Mouse (Mus musculus) megakaryocyte, embryonic 14.5 days (primary cell): ENCODE data around the gene Prdm15. TPM values are rescaled to one million over a fixed set of nuclear protein-coding genes. Genes with fewer than 3 reads are reported as not detected.

Source experiments
- H3K27me3 ChIP-seq: replicated peaks from 2 replicates; pipeline ENCODE3; 2012; ENCODE audit warnings: inconsistent platforms
- H3K36me3 ChIP-seq: replicated peaks from 2 replicates; pipeline ENCODE3; 2012; ENCODE audit warnings: low read length, inconsistent platforms, mixed read lengths
- H3K4me1 ChIP-seq: 2 replicates; pipeline ENCODE4 v1.6.1; 2012; ENCODE audit warnings: inconsistent platforms
- H3K4me3 ChIP-seq: replicated peaks from 2 replicates; pipeline ENCODE3; 2012; ENCODE audit warnings: moderate library complexity, mild to moderate bottlenecking, inconsistent platforms
- H3K9me3 ChIP-seq: 2 replicates; pipeline ENCODE4 v1.6.1; 2012; ENCODE audit warnings: inconsistent platforms
- FLI1 ChIP-seq: IDR thresholded peaks from 2 replicates; pipeline ENCODE4 v1.6.1; 2012; ENCODE audit warnings: low read length, inconsistent platforms, mixed read lengths
- GATA1 ChIP-seq: IDR thresholded peaks from 3 replicates; pipeline ENCODE4 v1.6.1; 2012; ENCODE audit warnings: mixed read lengths, low read length, inconsistent platforms, borderline replicate concordance
- polyA plus RNA-seq: library from polyadenylated mRNA; stranded (reverse); fragments of >175 nt; gene quantifications from 2 replicates; pipeline ENCODE4 v1.2.3, GENCODE M21; 2012; ENCODE audit warnings: low replicate concordance; ENCODE audit not compliant: insufficient read depth

Gene Prdm15
- polyA plus RNA-seq, 1 experiment, result 0.68 TPM

GRCm38 (mm10) chr16:97869193-97870102 lies 17.8 kb upstream of the Prdm15 start:
- TF ChIP-seq FLI1, result no peak
- TF ChIP-seq GATA1, result no peak
- H3K4me3 ChIP-seq, result no peak overlapping the region
- H3K36me3 ChIP-seq, result peaks cover 84% of the 10 kb centered on the region
- H3K4me1 ChIP-seq, result no peaks in the 10 kb centered on the region
- no peaks in the 10 kb centered on the region for H3K27me3 ChIP-seq
- H3K9me3 ChIP-seq, result no peaks in the 10 kb centered on the region

GRCm38 (mm10) chr16:97863932-97864467 lies 12.3 kb upstream of the Prdm15 start:
- TF ChIP-seq FLI1 (no peak), GATA1 (no peak)
- Histone ChIP-seq H3K4me1 (peaks cover 8% of the 10 kb centered on the region), H3K9me3 (no peaks in the 10 kb centered on the region), H3K27me3 (no peaks in the 10 kb centered on the region), H3K4me3 (no peak overlapping the region), H3K36me3 (peaks cover 84% of the 10 kb centered on the region)

- TF ChIP-seq FLI1 (no peak), GATA1 (no peak)
- no peak overlapping the region for H3K4me3 ChIP-seq
- no peaks in the 10 kb centered on the region for H3K9me3 ChIP-seq
- H3K27me3 ChIP-seq, result no peaks in the 10 kb centered on the region
- H3K4me1 ChIP-seq, result peaks cover 38% of the 10 kb centered on the region
- H3K36me3 ChIP-seq, result peaks cover 39% of the 10 kb centered on the region
Observed at GRCm38 (mm10) chr16:97856050-97856449, 4.4 kb upstream of the Prdm15 start.

- H3K4me1 ChIP-seq, result peaks cover 79% of the 10 kb centered on the region
- H3K36me3 ChIP-seq, result peaks cover 29% of the 10 kb centered on the region
- no peak for TF ChIP-seq FLI1
- TF ChIP-seq GATA1, result no peak
- no peaks in the 10 kb centered on the region for H3K27me3 ChIP-seq
- H3K9me3 ChIP-seq, result no peaks in the 10 kb centered on the region
- peak overlapping the region; percentile 98 for H3K4me3 ChIP-seq
Observed at GRCm38 (mm10) chr16:97851061-97851740, 449 bp downstream of the Prdm15 start.

DNA sequence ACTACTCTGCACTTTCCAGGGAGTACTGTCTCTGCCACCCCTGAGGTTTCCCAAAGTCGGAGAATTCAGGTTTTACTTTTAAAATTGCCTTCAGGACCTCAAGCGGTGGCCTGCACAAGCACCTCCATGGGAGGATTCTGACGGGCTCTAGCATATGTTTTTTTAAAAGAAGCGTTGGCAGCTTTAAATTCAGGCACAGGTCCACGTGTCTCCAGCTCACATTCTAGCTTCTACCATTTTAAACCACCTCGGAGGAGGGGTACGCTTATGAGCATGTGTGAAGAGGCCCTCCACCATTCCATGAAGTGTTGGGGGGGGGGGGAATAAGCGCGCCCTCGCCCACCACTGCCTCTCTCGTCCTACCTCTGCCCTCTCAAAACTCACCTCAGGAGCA lies 986 bp downstream of the Prdm15 start:
- no peaks in the 10 kb centered on the region for H3K27me3 ChIP-seq
- peaks cover 84% of the 10 kb centered on the region for H3K4me1 ChIP-seq
- peak overlapping the region; percentile 98 for H3K4me3 ChIP-seq
- TF ChIP-seq FLI1 (no peak), GATA1 (no peak)
- peaks cover 34% of the 10 kb centered on the region for H3K36me3 ChIP-seq
- no peaks in the 10 kb centered on the region for H3K9me3 ChIP-seq

GRCm38 (mm10) chr16:97848832-97849231 lies 2.8 kb downstream of the Prdm15 start:
- peaks cover 90% of the 10 kb centered on the region for H3K4me1 ChIP-seq
- H3K9me3 ChIP-seq, result no peaks in the 10 kb centered on the region
- peaks cover 47% of the 10 kb centered on the region for H3K36me3 ChIP-seq
- TF ChIP-seq FLI1 (no peak), GATA1 (no peak)
- peak overlapping the region; percentile 12 for H3K4me3 ChIP-seq
- H3K27me3 ChIP-seq, result no peaks in the 10 kb centered on the region

DNA sequence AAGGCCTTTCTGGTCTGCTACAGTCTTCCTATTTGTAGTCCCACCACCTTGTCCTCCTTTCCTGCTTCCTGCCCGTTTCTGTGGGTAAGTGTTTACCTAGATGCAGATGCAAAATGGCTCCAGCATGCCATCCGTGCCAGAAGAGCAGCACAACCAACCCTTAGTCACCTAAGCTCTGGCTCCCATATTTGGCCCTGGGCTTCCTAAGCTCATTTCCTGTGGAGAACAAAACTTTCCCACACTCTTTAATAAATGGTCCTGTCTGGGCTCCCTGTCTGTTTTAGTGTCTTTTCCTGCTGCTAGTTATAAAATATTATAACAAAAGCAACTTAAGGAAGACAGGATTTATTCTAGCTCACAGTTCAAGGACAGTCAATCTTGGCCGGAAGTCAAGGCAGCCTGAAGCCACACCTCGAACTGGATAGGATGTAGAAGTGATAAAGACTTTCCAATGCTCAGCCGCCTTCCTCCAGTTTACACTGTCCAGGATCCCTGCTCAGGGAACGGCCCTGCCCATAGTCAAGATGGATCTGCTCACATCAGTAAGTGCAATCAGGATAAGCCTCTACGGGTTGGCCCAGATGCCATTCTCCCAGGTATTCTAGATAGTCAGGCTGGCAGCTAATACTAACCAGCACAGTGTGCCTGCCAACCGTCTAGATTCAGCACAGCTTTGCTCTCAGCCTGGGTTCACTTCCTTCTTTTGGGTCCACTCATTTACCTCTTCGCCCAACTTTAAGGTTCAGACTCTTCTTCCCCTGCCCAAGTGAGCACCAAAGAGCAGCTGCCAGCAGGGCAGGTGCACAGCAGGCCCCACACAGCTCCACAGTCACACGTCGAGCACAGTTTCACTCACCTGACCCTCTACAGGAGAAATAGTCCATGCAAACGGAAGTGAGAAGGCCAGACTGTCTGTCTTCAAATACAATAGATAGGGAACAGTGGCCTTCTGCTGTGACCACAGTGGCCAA lies 6.4 kb downstream of the Prdm15 start:
- no peak for TF ChIP-seq FLI1
- H3K9me3 ChIP-seq, result no peaks in the 10 kb centered on the region
- no peak overlapping the region for H3K4me3 ChIP-seq
- peaks cover 77% of the 10 kb centered on the region for H3K36me3 ChIP-seq
- peaks cover 97% of the 10 kb centered on the region for H3K4me1 ChIP-seq
- no peaks in the 10 kb centered on the region for H3K27me3 ChIP-seq

DNA sequence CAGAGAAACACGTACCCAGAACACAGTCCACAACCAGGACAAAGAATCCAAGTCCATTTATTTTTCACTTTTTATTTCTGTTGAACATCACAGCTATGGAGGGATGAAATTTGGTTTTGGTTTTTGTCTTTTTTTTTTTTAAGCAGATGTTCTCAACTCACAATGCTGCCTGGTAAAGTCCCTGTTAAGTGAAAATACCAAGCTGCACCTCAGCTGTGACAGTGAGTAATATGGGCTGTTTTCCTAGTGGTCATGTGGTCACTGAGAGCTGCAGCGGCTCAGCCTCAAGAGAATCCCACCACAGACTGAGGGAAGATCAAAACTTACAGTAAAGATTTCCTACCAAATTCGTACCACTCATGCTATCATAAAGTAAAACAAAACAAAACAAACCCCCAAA lies 19.5 kb downstream of the Prdm15 start:
- H3K36me3 ChIP-seq, result peaks cover 98% of the 10 kb centered on the region
- H3K4me3 ChIP-seq, result no peak overlapping the region
- peaks cover 26% of the 10 kb centered on the region for H3K4me1 ChIP-seq
- H3K9me3 ChIP-seq, result no peaks in the 10 kb centered on the region
- H3K27me3 ChIP-seq, result no peaks in the 10 kb centered on the region
- TF ChIP-seq FLI1 (no peak), GATA1 (no peak)

- Histone ChIP-seq H3K4me1 (peaks cover 44% of the 10 kb centered on the region), H3K36me3 (peaks cover 93% of the 10 kb centered on the region), H3K9me3 (no peaks in the 10 kb centered on the region), H3K27me3 (no peaks in the 10 kb centered on the region), H3K4me3 (no peak overlapping the region)
- no peak for TF ChIP-seq FLI1
- TF ChIP-seq GATA1, result no peak
Observed at GRCm38 (mm10) chr16:97828207-97828606, 23.4 kb downstream of the Prdm15 start.
